Mouse (Mus musculus): Measurements from ENCODE around the gene Acr. TPM values are rescaled to one million over a fixed set of nuclear protein-coding genes. Genes with fewer than 3 reads are reported as not detected.

The Acr gene
- 1.1 and 1.9 TPM in 2 replicates for polyA plus RNA-seq (2015; fragmentation: Nextera tagmentation; extraction: Ambion mirVana)

DNA sequence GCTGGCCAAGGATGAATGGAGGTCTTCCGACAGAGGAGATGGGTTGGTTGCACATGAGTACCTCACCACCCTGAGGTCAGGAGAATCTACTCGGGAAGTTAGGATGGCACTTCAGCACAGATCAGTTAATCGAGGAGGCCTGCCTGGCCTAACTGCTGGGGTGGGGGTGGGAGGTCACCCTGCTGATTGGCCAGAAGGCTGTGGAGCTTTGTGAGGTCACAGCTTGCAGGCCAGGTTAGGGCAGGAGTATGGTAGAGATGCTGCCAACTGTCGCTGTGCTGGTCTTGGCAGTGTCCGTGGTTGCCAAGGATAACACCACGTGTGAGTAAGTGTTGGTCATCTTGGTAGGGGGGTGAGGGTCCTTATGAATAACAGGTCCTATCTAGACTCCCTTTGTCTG lies at the start of gene Acr:
Acr (plus strand) TSS at position 213 of the 400 bp plus-strand sequence.

DNA sequence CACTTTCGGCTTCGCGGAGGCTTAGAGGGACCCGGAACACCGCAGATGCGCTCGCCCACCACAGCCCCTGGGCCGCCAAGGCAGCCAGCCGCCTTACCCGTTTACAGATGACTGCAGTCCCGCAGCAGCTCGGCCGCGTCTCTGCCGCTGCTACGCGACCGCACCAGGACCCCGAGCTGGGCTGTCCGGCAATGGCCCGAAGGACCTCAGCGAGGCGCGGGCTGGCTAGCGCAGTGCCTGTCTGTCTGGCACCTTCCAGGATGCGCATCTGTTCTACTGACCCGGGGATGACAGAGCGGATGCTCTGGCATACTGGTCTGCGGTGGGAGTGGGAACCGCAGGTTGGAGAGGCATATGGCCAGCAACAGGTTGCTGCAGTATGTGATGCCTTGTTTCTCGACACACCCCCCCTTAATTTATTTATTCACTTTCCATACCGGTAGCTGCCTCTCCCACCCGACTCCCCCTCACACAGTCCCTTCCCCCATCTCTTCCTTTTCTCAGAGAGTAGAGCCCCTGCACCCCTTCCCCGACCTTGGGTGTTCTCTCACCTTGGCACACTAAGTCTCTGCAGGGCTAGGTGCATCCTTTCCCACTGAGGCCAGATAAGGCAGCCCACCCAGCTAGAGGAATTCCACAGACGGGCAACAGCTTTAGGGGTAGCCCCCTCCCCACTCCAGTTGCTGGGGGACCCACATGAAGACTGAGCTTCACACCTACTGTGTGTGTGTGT lies 23.8 kb downstream of the Acr start, which contains the start of gene Rabl2:
Rabl2 (minus strand) TSS at position 201 of the 733 bp plus-strand sequence.

Other genes with a start within 250 kb of the Acr start
- not detected in 2 replicates for gene Adm2, start 245.6 kb upstream of the Acr start, polyA plus RNA-seq (2015; fragmentation: Nextera tagmentation; extraction: Ambion mirVana)
- not detected in 2 replicates for gene Miox, start 233.9 kb upstream of the Acr start, polyA plus RNA-seq (2015; fragmentation: Nextera tagmentation; extraction: Ambion mirVana)
- 28.3 and 29.6 TPM in 2 replicates for gene Lmf2, start 212.7 kb upstream of the Acr start, polyA plus RNA-seq (2015; fragmentation: Nextera tagmentation; extraction: Ambion mirVana)
- gene Ncaph2, start 212.6 kb upstream of the Acr start, polyA plus RNA-seq (2015; fragmentation: Nextera tagmentation; extraction: Ambion mirVana): 76.3 and 87.7 TPM in 2 replicates
- gene Sco2, start 194.5 kb upstream of the Acr start, polyA plus RNA-seq (2015; fragmentation: Nextera tagmentation; extraction: Ambion mirVana): 22.7 and 27.6 TPM in 2 replicates
- 1.7 and 3.0 TPM in 2 replicates for gene Tymp, start 191.3 kb upstream of the Acr start, polyA plus RNA-seq (2015; fragmentation: Nextera tagmentation; extraction: Ambion mirVana)
- 9.3 and 9.6 TPM in 2 replicates for gene Odf3b, start 189.0 kb upstream of the Acr start, polyA plus RNA-seq (2015; fragmentation: Nextera tagmentation; extraction: Ambion mirVana)
- gene Klhdc7b, start 183.4 kb upstream of the Acr start, polyA plus RNA-seq (2015; fragmentation: Nextera tagmentation; extraction: Ambion mirVana): 0.06 TPM in 1 of 2 replicates, not detected in the other
- not detected in 2 replicates for gene Syce3, start 157.8 kb upstream of the Acr start, polyA plus RNA-seq (2015; fragmentation: Nextera tagmentation; extraction: Ambion mirVana)
- gene Cpt1b, start 142.5 kb upstream of the Acr start, polyA plus RNA-seq (2015; fragmentation: Nextera tagmentation; extraction: Ambion mirVana): 1.5 and 1.7 TPM in 2 replicates
- gene C730034F03Rik, start 138.7 kb upstream of the Acr start, polyA plus RNA-seq (2015; fragmentation: Nextera tagmentation; extraction: Ambion mirVana): 4.9 and 6.1 TPM in 2 replicates
- not detected in 2 replicates for gene Gm44502, start 138.6 kb upstream of the Acr start, polyA plus RNA-seq (2015; fragmentation: Nextera tagmentation; extraction: Ambion mirVana)
- 86.6 and 91.5 TPM in 2 replicates for gene Chkb, start 138.4 kb upstream of the Acr start, polyA plus RNA-seq (2015; fragmentation: Nextera tagmentation; extraction: Ambion mirVana)
- 67.5 and 73.2 TPM in 2 replicates for gene Mapk8ip2, start 114.4 kb upstream of the Acr start, polyA plus RNA-seq (2015; fragmentation: Nextera tagmentation; extraction: Ambion mirVana)
- gene Arsa, start 90.9 kb upstream of the Acr start, polyA plus RNA-seq (2015; fragmentation: Nextera tagmentation; extraction: Ambion mirVana): 26.3 and 32.1 TPM in 2 replicates
- gene Shank3, start 68.7 kb upstream of the Acr start, polyA plus RNA-seq (2015; fragmentation: Nextera tagmentation; extraction: Ambion mirVana): 8.5 and 10.7 TPM in 2 replicates
- 69.5 and 76.9 TPM in 2 replicates for gene Rabl2, start 23.6 kb downstream of the Acr start, polyA plus RNA-seq (2015; fragmentation: Nextera tagmentation; extraction: Ambion mirVana)

All from neural tube, postnatal 0 days (tissue).